Mouse (Mus musculus) heart, postnatal 4 days (tissue): ENCODE measurements around the gene Ankrd65. TPM values are rescaled to one million over a fixed set of nuclear protein-coding genes. Genes with fewer than 3 reads are reported as not detected.
A peak's percentile ranks its signal among the peaks of the same experiment; 100 is the strongest.

ENCODE experiments used
- DNase-seq: peaks from one replicate; pipeline ENCODE4 v3.0.0; 2021
- microRNA-seq, 2 experiments: library from miRNA; unstranded; fragments of <30 nt; microRNA quantifications; one replicate each; pipeline ENCODE4 v1.2.0; 2021 to 2022
- total RNA-seq, 2 experiments: library from RNA; stranded (reverse); gene quantifications; 2 replicates each; pipeline ENCODE4 v1.2.3; 2021

Ankrd65 gene
- total RNA-seq, 2 experiments from 2014 or later = not detected

- DNase-seq = peak; percentile 47
These were observed 57.5 kb downstream of the Ankrd65 start for GRCm38 (mm10) chr4:155847591-155848352.

GRCm38 (mm10) chr4:155848434-155849095 is 58.3 kb downstream of the Ankrd65 start:
- DNase-seq = no peak

Small RNAs within 50 kb of the gene (microRNA-seq; reads per million reads assigned to microRNA genes)
- gene Gm27743 = 0 reads per million in 2 experiments

Other genes with a start within 250 kb of the Ankrd65 start
- gene Nadk, start 228.1 kb upstream of the Ankrd65 start, total RNA-seq = 10 to 100 TPM; 33.6 to 36.3 TPM
- gene Slc35e2, start 189.0 kb upstream of the Ankrd65 start, total RNA-seq = 10 to 100 TPM; 15.6 to 16.5 TPM
- gene Cdk11b, start 165.6 kb upstream of the Ankrd65 start, total RNA-seq = 10 to 100 TPM; 30.1 to 32.3 TPM
- not detected for gene Gm10563, start 145.0 kb upstream of the Ankrd65 start, total RNA-seq
- 10 to 100 TPM; 32.3 to 33.1 TPM for gene Mmp23, start 137.1 kb upstream of the Ankrd65 start, total RNA-seq
- 10 to 100 TPM; 15.9 to 17.7 TPM for gene Mib2, start 121.2 kb upstream of the Ankrd65 start, total RNA-seq
- gene Fndc10, start 96.1 kb upstream of the Ankrd65 start, total RNA-seq = 1 to 10 TPM; 3.5 to 4.7 TPM
- 10 to 100 TPM; 60.3 to 64.9 TPM for gene Ssu72, start 85.6 kb upstream of the Ankrd65 start, total RNA-seq
- under 1 TPM; 0.36 to 0.43 TPM for gene Tmem240, start 55.6 kb upstream of the Ankrd65 start, total RNA-seq
- gene Atad3a, start 29.3 kb upstream of the Ankrd65 start, total RNA-seq = 10 to 100 TPM; 82.7 to 89.7 TPM
- 10 to 100 TPM; 11.5 to 12.5 TPM for gene Vwa1, start 15.7 kb upstream of the Ankrd65 start, total RNA-seq
- 1 to 10 TPM; 4.6 to 4.9 TPM for gene Tmem88b, start 4.6 kb upstream of the Ankrd65 start, total RNA-seq
- 10 to 100 TPM; 78.1 to 95.5 TPM for gene Mrpl20, start 12.4 kb downstream of the Ankrd65 start, total RNA-seq
- 10 to 100 TPM; 58.2 to 59.4 TPM for gene Ccnl2, start 22.1 kb downstream of the Ankrd65 start, total RNA-seq
- gene Aurkaip1, start 40.8 kb downstream of the Ankrd65 start, total RNA-seq = 10 to 100 TPM; 78.9 to 84.2 TPM
- 10 to 100 TPM; 49.4 to 49.5 TPM for gene Mxra8, start 49.2 kb downstream of the Ankrd65 start, total RNA-seq
- gene Dvl1, start 57.0 kb downstream of the Ankrd65 start, total RNA-seq = 10 to 100 TPM; 32.8 to 33.2 TPM
- gene Tas1r3, start 72.9 kb downstream of the Ankrd65 start, total RNA-seq = under 1 TPM; 0.14 to 0.20 TPM
- 10 to 100 TPM in 1 of 2 experiments, 1 to 10 TPM in 1; 6.6 to 11.2 TPM for gene Cptp, start 79.0 kb downstream of the Ankrd65 start, total RNA-seq
- gene Ints11, start 79.1 kb downstream of the Ankrd65 start, total RNA-seq = 10 to 100 TPM; 16.0 to 19.2 TPM
- gene Pusl1, start 101.3 kb downstream of the Ankrd65 start, total RNA-seq = 10 to 100 TPM; 18.3 to 23.1 TPM
- gene Acap3, start 101.4 kb downstream of the Ankrd65 start, total RNA-seq = 10 to 100 TPM; 16.9 to 21.4 TPM
- gene Ube2j2, start 153.4 kb downstream of the Ankrd65 start, total RNA-seq = 10 to 100 TPM; 72.4 to 81.4 TPM
- gene C1qtnf12, start 171.9 kb downstream of the Ankrd65 start, total RNA-seq = 10 to 100 TPM; 14.7 to 15.2 TPM
- 1 to 10 TPM; 4.1 to 4.5 TPM for gene B3galt6, start 202.2 kb downstream of the Ankrd65 start, total RNA-seq
- gene Sdf4, start 202.4 kb downstream of the Ankrd65 start, total RNA-seq = 100 to 1,000 TPM; 107 to 109 TPM
- gene Tnfrsf4, start 223.4 kb downstream of the Ankrd65 start, total RNA-seq = under 1 TPM; 0.34 to 0.62 TPM
- gene Tnfrsf18, start 235.7 kb downstream of the Ankrd65 start, total RNA-seq = under 1 TPM in 1 of 2 experiments, not detected in 1; 0.29 TPM